Mouse (Mus musculus) heart, postnatal 25 days (tissue): ENCODE data around the gene Krtap5-3. TPM values are rescaled to one million over a fixed set of nuclear protein-coding genes. Genes with fewer than 3 reads are reported as not detected.

ENCODE experiments used
- DNase-seq: peaks from one replicate; pipeline ENCODE4 v3.0.0; 2022; ENCODE audit warnings: low spot score
- intact Hi-C: fragments of 180-260 bp; cut with DNase I; formaldehyde crosslinking; loops from one replicate; pipeline ENCODE4 v1.15.1; 2025
- total RNA-seq, 2 experiments: library from RNA; stranded (reverse); gene quantifications; 2 replicates each; pipeline ENCODE4 v1.2.3; 2021

Krtap5-3 gene
- total RNA-seq, 2 experiments from 2014 or later, result not detected

- DNase-seq, result no peak
- intact Hi-C loops, result loop anchor here (1.0 to 5.0 kb wide), 2 partner anchors 105 to 178 kb away; no protein-coding TSS in a partner anchor
These were observed 48.7 kb downstream of the Krtap5-3 start for GRCm38 (mm10) chr7:142249824-142250223.

Other genes with a start within 250 kb of the Krtap5-3 start
- 10 to 100 TPM; 40.2 to 40.7 TPM for gene Mob2, start 140.3 kb upstream of the Krtap5-3 start, total RNA-seq
- 10 to 100 TPM; 39.7 to 53.5 TPM for gene Dusp8, start 105.5 kb upstream of the Krtap5-3 start, total RNA-seq
- gene Gm45618, start 80.6 kb upstream of the Krtap5-3 start, total RNA-seq, result not detected
- not detected for gene Gm39115, start 65.3 kb upstream of the Krtap5-3 start, total RNA-seq
- gene Gm45337, start 56.8 kb upstream of the Krtap5-3 start, total RNA-seq, result not detected
- not detected for gene Gm29735, start 44.3 kb upstream of the Krtap5-3 start, total RNA-seq
- not detected for gene Gm4553, start 35.6 kb upstream of the Krtap5-3 start, total RNA-seq
- gene Krtap5-2, start 25.4 kb upstream of the Krtap5-3 start, total RNA-seq, result not detected
- gene Gm10153, start 11.0 kb upstream of the Krtap5-3 start, total RNA-seq, result not detected
- not detected for gene Gm7579, start 10.5 kb downstream of the Krtap5-3 start, total RNA-seq
- not detected for gene Krtap5-5, start 28.6 kb downstream of the Krtap5-3 start, total RNA-seq
- gene Gm40460, start 39.7 kb downstream of the Krtap5-3 start, total RNA-seq, result not detected
- not detected for gene Gm2431, start 57.0 kb downstream of the Krtap5-3 start, total RNA-seq
- not detected for gene Gm4559, start 73.0 kb downstream of the Krtap5-3 start, total RNA-seq
- gene Krtap5-1, start 95.8 kb downstream of the Krtap5-3 start, total RNA-seq, result not detected
- gene Krtap5-4, start 102.2 kb downstream of the Krtap5-3 start, total RNA-seq, result not detected
- gene Ifitm10, start 172.4 kb downstream of the Krtap5-3 start, total RNA-seq, result 1 to 10 TPM; 1.8 to 2.0 TPM
- gene Gm49369, start 181.3 kb downstream of the Krtap5-3 start, total RNA-seq, result 1 to 10 TPM; 3.0 to 4.1 TPM
- gene Ctsd, start 186.7 kb downstream of the Krtap5-3 start, total RNA-seq, result 100 to 1,000 TPM; 692 to 727 TPM
- gene Syt8, start 233.5 kb downstream of the Krtap5-3 start, total RNA-seq, result not detected
- 1 to 10 TPM; 4.4 to 7.1 TPM for gene Tnni2, start 240.4 kb downstream of the Krtap5-3 start, total RNA-seq